ENCODE assay signal across 8 mouse cellular contexts in genomic region chr10:59942847-59943420, GRCm38 (mm10). TPM values are rescaled to one million over a fixed set of nuclear protein-coding genes. Genes with fewer than 3 reads are reported as not detected.
A peak's percentile ranks its signal among the peaks of the same experiment; 100 is the strongest.
DNase-seq lines count a peak whose midpoint lies in the region; ATAC-seq lines count a peak whose summit lies in the region.

No protein-coding gene starts in this region.

- peak overlapping the region; percentile 1; the same call in 1 of the 2 replicates for H3K4me3 ChIP-seq in forebrain, embryonic 13.5 days
- H3K4me3 ChIP-seq in hindbrain, embryonic 10.5 days = peak overlapping the region; percentile 28

- H3K9ac ChIP-seq in forebrain, embryonic 13.5 days = peak overlapping the region; percentile 50; the same call in 1 of the 2 replicates

- peak; percentile 58 for ATAC-seq in forebrain, embryonic 13.5 days

- DNase-seq in R1 (ENCODE audit: low read depth, low spot score) = peak; percentile 68
- DNase-seq in cerebellum, adult 11 months = peak; percentile 67
- peak; percentile 51 for DNase-seq in hindbrain, embryonic 10.5 days (ENCODE audit: low spot score)
- peak; percentile 81 for DNase-seq in layer of hippocampus, adult 9-11 months
- peak; percentile 84 for DNase-seq in lung, postnatal 10 days
- DNase-seq in right cerebral cortex, postnatal 36 days (ENCODE audit: low spot score in 2 of 2) = peak; percentile 69 to 81
- no peak for DNase-seq in spleen, postnatal 36 days (ENCODE audit: low spot score in 2 of 2)

- H3K36me3 ChIP-seq in forebrain, embryonic 13.5 days (ENCODE audit: poor library complexity, severe bottlenecking) = no peaks in the 10 kb centered on the region
- H3K36me3 ChIP-seq in hindbrain, embryonic 10.5 days = no peaks in the 10 kb centered on the region

- no peaks in the 10 kb centered on the region for H3K9me3 ChIP-seq in forebrain, embryonic 13.5 days (replicated peaks)
- H3K9me3 ChIP-seq in hindbrain, embryonic 10.5 days = no peaks in the 10 kb centered on the region

- H3K27me3 ChIP-seq in forebrain, embryonic 13.5 days = no peaks in the 10 kb centered on the region
- peaks cover 7% of the 10 kb centered on the region for H3K27me3 ChIP-seq in hindbrain, embryonic 10.5 days (ENCODE audit: insufficient read depth, poor library complexity, severe bottlenecking)

- H3K27ac ChIP-seq in forebrain, embryonic 13.5 days = peak overlapping the region; percentile 44
- H3K27ac ChIP-seq in hindbrain, embryonic 10.5 days = peak overlapping the region; percentile 77

- 2% methylated on average over 16 of the region's 16 CpGs for WGBS in forebrain, embryonic 13.5 days
- WGBS in hindbrain, embryonic 10.5 days = 4% methylated on average over 16 of the region's 16 CpGs

- H3K4me2 ChIP-seq in forebrain, embryonic 13.5 days = peak overlapping the region; percentile 46

- H3K4me1 ChIP-seq in forebrain, embryonic 13.5 days = peaks cover 23% of the 10 kb centered on the region
- H3K4me1 ChIP-seq in hindbrain, embryonic 10.5 days (replicated peaks) = peaks cover 27% of the 10 kb centered on the region

RNA-seq across cellular contexts. Expression of gene Ddit4, which starts 8.7 kb away (rescaled TPM):
- polyA plus RNA-seq in forebrain, embryonic 13.5 days (2015; fragmentation: Nextera tagmentation; extraction: Ambion mirVana) = 69.3 and 71.3 TPM in 2 replicates
- 37.5 and 37.6 TPM in 2 replicates for polyA plus RNA-seq in hindbrain, embryonic 10.5 days (2016; fragmentation: Nextera tagmentation; extraction: Ambion mirVana)

RNA-seq across cellular contexts. Expression of gene Ascc1, which starts 59.7 kb away (rescaled TPM):
- 42.1 and 43.1 TPM in 2 replicates for polyA plus RNA-seq in forebrain, embryonic 13.5 days (2015; fragmentation: Nextera tagmentation; extraction: Ambion mirVana)
- 35.8 and 37.0 TPM in 2 replicates for polyA plus RNA-seq in hindbrain, embryonic 10.5 days (2016; fragmentation: Nextera tagmentation; extraction: Ambion mirVana)

Comparison
In these comparisons a context has a peak if more than half of its experiments do, and no peak if none do; other contexts are left out.
1. DNase-seq: peak in R1 (single experiment), cerebellum, adult 11 months (single experiment), hindbrain, embryonic 10.5 days (single experiment), layer of hippocampus, adult 9-11 months (single experiment), lung, postnatal 10 days (single experiment) and right cerebral cortex, postnatal 36 days (2 of 2); none in spleen, postnatal 36 days (0 of 2).